Mouse (Mus musculus): ENCODE results near the gene Simc1.

DNA sequence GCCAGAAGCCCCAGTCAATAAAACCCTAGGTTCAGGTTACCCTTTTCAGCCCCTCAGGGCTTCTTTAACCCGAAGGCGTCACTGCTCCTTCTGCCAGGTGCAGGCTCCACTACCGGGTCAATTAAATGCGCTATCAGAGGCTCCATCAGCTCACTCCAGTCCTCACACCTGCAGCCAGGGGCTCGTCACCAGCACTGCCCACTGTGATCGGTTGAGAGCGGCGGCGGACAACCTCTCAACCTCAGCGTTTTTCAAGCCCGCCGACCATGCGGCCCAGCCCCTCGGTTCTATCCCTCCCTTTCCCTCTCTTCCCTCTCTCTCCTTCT lies 338 bp upstream of the Simc1 start:
- TF ChIP-seq EP300 (IDR thresholded peaks at IDR 0.05; ENCODE audit: low read depth), result no peak
- no peak for TF ChIP-seq CTCF (IDR thresholded peaks at IDR 0.05; ENCODE audit: low read depth)

Measured in liver, postnatal 0 days (tissue).